Mouse (Mus musculus) testis, adult 2 months (tissue): ENCODE measurements around the gene Rnf224.

Experiments
- CTCF ChIP-seq: fragments of 200-500 bp; IDR thresholded peaks from 2 replicates; pipeline ENCODE4 v1.5.1; 2012; ENCODE audit warnings: low read depth, mild to moderate bottlenecking, inconsistent platforms, low read length, moderate library complexity; ENCODE audit not compliant: control insufficient read depth, insufficient read depth, insufficient replicate concordance
- POLR2A ChIP-seq: fragments of 200-500 bp; IDR thresholded peaks from 2 replicates; pipeline ENCODE4 v1.6.1; 2012; ENCODE audit warnings: low read depth, mild to moderate bottlenecking, inconsistent platforms, low read length, moderate library complexity; ENCODE audit not compliant: control insufficient read depth

GRCm38 (mm10) chr2:25194486-25195171 lies 42.0 kb downstream of the Rnf224 start:
- TF ChIP-seq POLR2A: no peak
- no peak for TF ChIP-seq CTCF
